Mouse (Mus musculus) mouse embryonic stem cell (cell line): ENCODE measurements at regions not wholly inside any gene's neighbourhood (a gene's known extent, or its start where the extent isn't known, plus 50 kb on each side); places are given as distances from the start of the nearest gene placed in this dataset.

Experiments used
- in situ Hi-C, 2 experiments: fragments of 300-500 bp; cut with MboI; formaldehyde crosslinking; loops; 1 replicate in 1 of 2; 3 replicates in 1 of 2; pipeline ENCODE4 v1.14.3; 2019 to 2020; ENCODE audit warnings: low sequenced_read_pairs in 2 of 2, low pct_unique_long_range_greater_than_20kb in 1 of 2, mixed read lengths in 1 of 2; ENCODE audit not compliant: unreplicated experiment in 1 of 2

GRCm38 (mm10) chr13:101274470-101275141 lies 441.4 kb upstream of the Slc30a5 start:
- in situ Hi-C loops: no loop called here

- in situ Hi-C loops: no loop called here
Observed at GRCm38 (mm10) chr13:101273321-101273720, 440.1 kb upstream of the Slc30a5 start.

- in situ Hi-C loops: no loop called here
Observed at GRCm38 (mm10) chr13:101253698-101254468, 420.7 kb upstream of the Slc30a5 start.

- in situ Hi-C loops: loop anchor here in 1 of 2 experiments (25.0 kb wide), 1 partner anchor 562 kb away; no protein-coding TSS in a partner anchor
Observed at GRCm38 (mm10) chr13:101249369-101249768, 416.1 kb upstream of the Slc30a5 start.

GRCm38 (mm10) chr13:101244326-101244725 lies 411.1 kb upstream of the Slc30a5 start:
- in situ Hi-C loops: loop anchor here in 1 of 2 experiments (25.0 kb wide), 1 partner anchor 557 kb away; no protein-coding TSS in a partner anchor

GRCm38 (mm10) chr13:101238860-101239259 lies 405.6 kb upstream of the Slc30a5 start:
- in situ Hi-C loops: loop anchor here in 1 of 2 experiments (25.0 kb wide), 1 partner anchor 552 kb away; no protein-coding TSS in a partner anchor

GRCm38 (mm10) chr13:101237035-101237434 lies 403.8 kb upstream of the Slc30a5 start:
- in situ Hi-C loops: loop anchor here in 1 of 2 experiments (25.0 kb wide), 1 partner anchor 550 kb away; no protein-coding TSS in a partner anchor

GRCm38 (mm10) chr13:101235846-101236245 lies 402.6 kb upstream of the Slc30a5 start:
- in situ Hi-C loops: loop anchor here in 1 of 2 experiments (25.0 kb wide), 1 partner anchor 549 kb away; no protein-coding TSS in a partner anchor

GRCm38 (mm10) chr13:101235110-101235509 lies 401.9 kb upstream of the Slc30a5 start:
- in situ Hi-C loops: loop anchor here in 1 of 2 experiments (25.0 kb wide), 1 partner anchor 548 kb away; no protein-coding TSS in a partner anchor

GRCm38 (mm10) chr13:101234550-101234949 lies 401.3 kb upstream of the Slc30a5 start:
- in situ Hi-C loops: loop anchor here in 1 of 2 experiments (25.0 kb wide), 1 partner anchor 547 kb away; no protein-coding TSS in a partner anchor

GRCm38 (mm10) chr13:101233843-101234281 lies 400.6 kb upstream of the Slc30a5 start:
- in situ Hi-C loops: loop anchor here in 1 of 2 experiments (25.0 kb wide), 1 partner anchor 547 kb away; no protein-coding TSS in a partner anchor

GRCm38 (mm10) chr13:101233181-101233842 lies 400.1 kb upstream of the Slc30a5 start:
- in situ Hi-C loops: loop anchor here in 1 of 2 experiments (25.0 kb wide), 1 partner anchor 546 kb away; no protein-coding TSS in a partner anchor

- in situ Hi-C loops: loop anchor here in 1 of 2 experiments (25.0 kb wide), 1 partner anchor 543 kb away; no protein-coding TSS in a partner anchor
Observed at GRCm38 (mm10) chr13:101229861-101230260, 396.6 kb upstream of the Slc30a5 start.

- in situ Hi-C loops: loop anchor here in 1 of 2 experiments (25.0 kb wide), 1 partner anchor 538 kb away; no protein-coding TSS in a partner anchor
Observed at GRCm38 (mm10) chr13:101225366-101225765, 392.1 kb upstream of the Slc30a5 start.

- in situ Hi-C loops: no loop called here
Observed at GRCm38 (mm10) chr13:101221331-101222043, 388.3 kb upstream of the Slc30a5 start.

GRCm38 (mm10) chr13:101219568-101219967 lies 386.3 kb upstream of the Slc30a5 start:
- in situ Hi-C loops: no loop called here

GRCm38 (mm10) chr13:101216897-101217480 lies 383.8 kb upstream of the Slc30a5 start:
- in situ Hi-C loops: no loop called here
